Mouse (Mus musculus) WW6 (cell line): ENCODE data around the gene Sos2.
"Not testable (repeated sequence)": the region's sequence is repeated elsewhere in the genome, so short reads cannot be mapped to it uniquely, and the experiment has no call there.

Experiments
- DNase-seq: peaks from one replicate; pipeline ENCODE4 v3.0.0-alpha.2; 2013; ENCODE audit warnings: low read depth, low spot score

Sos2 gene

DNA sequence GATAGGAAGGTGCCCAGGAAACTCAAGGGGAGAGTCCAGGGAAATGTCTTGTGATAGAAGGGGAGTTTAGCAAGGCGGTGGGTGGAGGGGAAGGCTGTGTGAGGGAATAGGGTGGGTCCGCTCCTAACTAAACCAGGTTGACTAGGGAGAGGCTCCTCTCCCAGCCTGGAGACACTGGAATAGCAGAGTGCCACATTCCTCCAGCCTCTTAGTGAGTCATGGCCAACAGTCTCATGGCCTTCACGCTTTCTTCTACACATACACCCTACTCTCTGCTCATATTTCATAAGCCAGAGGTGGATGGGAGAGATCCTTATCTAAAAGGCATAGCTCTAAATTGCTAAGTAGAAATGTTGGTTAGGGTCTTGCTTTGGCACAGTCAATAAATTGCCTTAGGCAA lies 111.7 kb downstream of the Sos2 start:
- DNase-seq: no peak

DNA sequence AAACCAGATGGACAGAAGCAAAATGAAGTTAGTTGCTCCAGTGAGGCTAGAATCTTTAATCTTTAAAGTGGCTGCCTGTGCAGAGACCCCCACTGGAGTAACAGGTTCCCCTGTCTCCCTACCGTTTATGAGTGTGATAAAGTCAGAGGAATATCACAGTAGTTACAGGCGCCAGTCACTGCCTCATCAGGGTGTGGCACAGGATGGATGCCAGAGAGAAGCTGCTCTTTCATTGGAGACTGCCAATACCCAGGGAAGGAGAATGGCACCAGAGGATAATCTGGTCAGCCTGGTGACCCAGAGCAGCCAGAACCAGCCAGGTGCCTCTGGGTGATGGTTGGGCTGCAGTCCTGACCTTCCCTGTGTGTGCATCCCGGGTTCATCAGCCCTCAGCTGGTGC lies 113.4 kb downstream of the Sos2 start:
- no peak for DNase-seq

- DNase-seq: not testable (repeated sequence)
Observed at GRCm38 (mm10) chr12:69561006-69561405, 120.6 kb downstream of the Sos2 start.

DNA sequence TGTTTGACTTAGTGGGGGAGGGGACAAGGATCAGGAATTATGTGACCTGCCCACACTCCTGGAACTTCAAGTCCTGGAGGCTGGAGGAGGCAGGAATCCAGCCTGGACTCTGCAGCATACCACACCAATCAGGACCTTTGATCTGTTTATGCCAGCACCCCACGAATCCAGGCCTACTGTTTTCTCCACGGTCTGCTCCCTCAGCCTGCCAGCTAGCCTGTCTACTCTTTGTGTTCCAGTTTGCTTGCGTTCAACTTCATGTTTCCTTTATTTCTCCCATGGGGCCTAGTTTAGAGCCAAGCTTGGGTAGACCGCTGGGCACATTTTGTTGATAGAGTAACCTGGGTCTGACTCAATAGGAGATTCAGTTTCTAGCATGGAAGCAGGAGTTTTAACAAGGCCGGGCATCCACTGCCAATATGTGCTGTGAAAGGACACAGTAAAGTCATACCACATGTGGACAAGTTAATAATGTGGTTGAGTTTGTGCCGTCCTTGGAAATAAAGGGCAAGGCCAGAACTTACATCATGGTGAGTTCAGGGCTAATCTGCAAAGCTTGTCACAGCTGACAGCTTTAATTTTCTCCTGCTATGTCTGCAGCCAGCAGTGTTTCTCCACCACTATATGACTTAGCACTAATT lies 125.3 kb downstream of the Sos2 start:
- no peak for DNase-seq

- no peak for DNase-seq
Observed at GRCm38 (mm10) chr12:69545456-69546178, 136.0 kb downstream of the Sos2 start.

GRCm38 (mm10) chr12:69544994-69545393 lies 136.7 kb downstream of the Sos2 start:
- DNase-seq: no peak

GRCm38 (mm10) chr12:69544562-69544961 lies 137.1 kb downstream of the Sos2 start:
- no peak for DNase-seq

- no peak for DNase-seq
Observed at GRCm38 (mm10) chr12:69542376-69542775, 139.3 kb downstream of the Sos2 start.

GRCm38 (mm10) chr12:69541663-69542062 lies 140.0 kb downstream of the Sos2 start:
- DNase-seq: no peak

GRCm38 (mm10) chr12:69539353-69539752 lies 142.3 kb downstream of the Sos2 start:
- DNase-seq: no peak

DNA sequence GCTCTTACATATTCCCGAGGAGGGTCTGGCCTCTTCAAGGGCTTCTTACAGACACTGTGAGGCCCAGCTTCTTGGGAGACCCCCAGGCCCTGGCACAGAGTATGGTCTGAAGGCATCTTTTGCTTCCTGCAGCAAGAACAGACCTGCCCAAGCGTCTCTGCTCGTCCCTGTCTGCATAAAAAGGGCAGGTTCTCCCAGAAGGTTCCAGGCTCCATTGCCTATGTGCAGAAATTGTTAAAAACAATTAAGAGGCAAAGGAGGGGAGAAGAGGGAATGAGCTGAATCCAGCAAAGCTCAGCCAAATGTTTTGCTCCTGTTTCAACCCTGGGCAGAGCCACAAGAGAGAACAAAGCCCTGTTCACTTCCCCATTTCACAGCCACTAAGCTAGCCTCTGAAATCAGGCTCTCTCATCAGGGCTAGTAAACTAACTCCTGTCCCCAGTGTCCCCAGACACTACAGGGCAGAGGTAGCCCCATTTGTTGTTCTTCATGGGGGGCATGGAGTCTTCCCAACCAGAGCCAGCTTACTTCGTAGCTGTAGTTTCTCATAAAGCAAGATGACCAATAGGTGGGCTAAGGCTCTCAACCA lies 143.2 kb downstream of the Sos2 start:
- DNase-seq: no peak

DNA sequence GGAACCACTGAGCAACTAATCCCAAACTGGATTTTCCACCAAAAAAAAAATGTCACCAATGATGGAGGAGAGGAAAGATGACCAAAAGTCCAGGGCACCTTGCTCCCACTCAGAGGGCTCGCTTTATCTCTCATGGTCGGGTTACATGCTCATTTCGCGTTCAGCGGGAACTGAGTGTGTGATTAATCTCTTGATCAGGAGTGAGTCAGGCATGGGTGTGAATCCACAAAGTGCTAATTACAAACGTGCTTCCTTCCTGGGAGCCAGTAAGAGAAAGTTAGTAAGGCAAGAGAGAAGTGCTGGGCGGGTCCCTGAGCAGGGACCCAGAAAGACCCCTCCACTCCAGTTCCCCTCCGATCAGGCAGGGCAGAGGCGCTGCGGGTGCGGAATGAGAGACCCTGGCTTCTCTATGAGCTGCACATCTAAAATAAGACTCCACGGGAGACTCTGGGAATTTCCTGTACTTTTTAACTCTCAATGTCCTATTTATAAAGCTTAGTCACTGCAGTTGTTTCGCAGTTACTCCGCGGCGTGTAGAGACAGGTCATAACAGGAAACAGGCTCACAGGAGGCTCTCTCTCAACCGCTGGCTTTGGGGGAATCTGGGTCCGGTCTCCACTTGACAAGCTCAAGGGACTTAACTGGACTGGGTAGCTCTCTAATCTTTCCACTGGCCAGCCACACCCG lies 143.8 kb downstream of the Sos2 start:
- DNase-seq: no peak

DNA sequence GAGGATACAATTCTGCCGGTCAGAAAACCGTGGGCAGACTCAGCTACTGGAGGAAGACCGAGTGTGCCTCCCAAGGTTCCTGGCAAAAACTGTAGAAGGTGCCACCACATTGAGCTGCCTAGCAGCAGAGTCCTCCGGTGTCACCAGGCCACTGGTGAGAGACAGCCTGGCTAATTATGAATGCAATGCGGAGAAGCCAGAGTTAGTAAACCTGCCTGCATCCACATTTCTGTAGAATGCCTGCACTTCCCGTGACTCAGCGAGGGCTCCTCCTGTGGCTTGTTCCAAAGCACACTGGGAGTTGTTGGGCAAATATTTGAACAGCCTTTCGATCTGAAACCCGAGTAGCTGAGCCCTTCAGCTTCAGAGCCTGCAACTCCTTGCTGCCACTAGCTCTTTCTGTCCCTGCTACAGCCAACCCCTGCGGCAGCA lies 144.4 kb downstream of the Sos2 start:
- DNase-seq: no peak

DNA sequence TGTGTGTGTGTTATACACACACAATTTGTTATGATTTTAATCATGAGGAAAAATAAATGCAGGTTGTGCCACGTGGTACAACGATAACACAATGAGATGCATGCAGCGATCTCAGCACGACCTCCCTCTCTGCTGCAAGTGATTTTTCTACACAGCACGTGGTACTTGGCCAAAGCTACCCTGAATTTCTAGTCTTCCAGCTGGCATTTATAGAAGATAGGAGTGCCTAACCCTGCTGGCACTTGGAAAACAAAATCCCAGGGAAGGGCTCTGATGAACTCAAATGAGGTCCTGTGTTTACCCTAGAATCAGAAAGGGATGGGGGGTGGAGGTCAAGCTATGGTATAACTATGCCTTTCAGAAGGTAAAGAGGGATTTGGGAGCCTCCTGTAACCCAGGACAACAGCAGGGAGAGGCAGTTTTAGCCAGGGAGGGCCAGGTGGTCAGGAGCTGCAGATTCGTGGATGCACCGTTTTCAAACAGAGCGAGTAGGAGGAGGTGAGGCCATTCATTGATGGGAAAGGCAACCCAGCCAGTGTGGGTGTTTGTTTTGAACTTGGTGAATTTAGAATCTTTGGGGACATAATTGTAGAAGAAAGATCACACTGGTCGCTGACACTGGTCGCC lies 144.9 kb downstream of the Sos2 start:
- DNase-seq: no peak
